Mouse (Mus musculus): Measurements from ENCODE around the gene Supt4a. TPM values are rescaled to one million over a fixed set of nuclear protein-coding genes. Genes with fewer than 3 reads are reported as not detected.

The Supt4a gene
- total and polyA plus RNA-seq, 2 experiments from 2014 or later = 60.7 to 135 TPM

- no peak overlapping the region for H3K9ac ChIP-seq (replicated peaks; ENCODE audit: low read length)
- TF ChIP-seq CTCF (IDR thresholded peaks at IDR 0.05; ENCODE audit: low read depth) = no peak
- no peaks in the 10 kb centered on the region for H3K9me3 ChIP-seq (ENCODE audit: low read length)
- no peak overlapping the region for H3K4me3 ChIP-seq (ENCODE audit: low read length)
- ATAC-seq = no peak
- no peaks in the 10 kb centered on the region for H3K27me3 ChIP-seq (ENCODE audit: insufficient read depth, low read length)
- WGBS = 80% methylated on average over 3 of the region's 3 CpGs
- no peaks in the 10 kb centered on the region for H3K36me3 ChIP-seq (ENCODE audit: insufficient read depth, low read length)
- H3K27ac ChIP-seq = no peak overlapping the region
- H3K4me2 ChIP-seq (ENCODE audit: low read depth, low read length) = no peak overlapping the region
- no peak for DNase-seq (ENCODE audit: low spot score)
- no peaks in the 10 kb centered on the region for H3K4me1 ChIP-seq (ENCODE audit: insufficient read depth, low read length)
Observed at GRCm38 (mm10) chr11:87750521-87750920, 13.2 kb downstream of the Supt4a start.

GRCm38 (mm10) chr11:87751031-87751430 lies 13.7 kb downstream of the Supt4a start:
- Histone ChIP-seq H3K27ac (no peak overlapping the region), H3K4me1 (ENCODE audit: insufficient read depth, low read length) (no peaks in the 10 kb centered on the region), H3K9me3 (ENCODE audit: low read length) (no peaks in the 10 kb centered on the region), H3K9ac (replicated peaks; ENCODE audit: low read length) (no peak overlapping the region), H3K4me3 (ENCODE audit: low read length) (no peak overlapping the region), H3K36me3 (ENCODE audit: insufficient read depth, low read length) (no peaks in the 10 kb centered on the region), H3K4me2 (ENCODE audit: low read depth, low read length) (no peak overlapping the region), H3K27me3 (ENCODE audit: insufficient read depth, low read length) (no peaks in the 10 kb centered on the region)
- ATAC-seq = no peak
- no peak for TF ChIP-seq CTCF (IDR thresholded peaks at IDR 0.05; ENCODE audit: low read depth)
- no peak for DNase-seq (ENCODE audit: low spot score)
- 81% methylated on average over 8 of the region's 8 CpGs for WGBS

GRCm38 (mm10) chr11:87751491-87751966 lies 14.2 kb downstream of the Supt4a start:
- Histone ChIP-seq H3K4me2 (ENCODE audit: low read depth, low read length) (no peak overlapping the region), H3K4me3 (ENCODE audit: low read length) (no peak overlapping the region), H3K9me3 (ENCODE audit: low read length) (no peaks in the 10 kb centered on the region), H3K27ac (no peak overlapping the region), H3K4me1 (ENCODE audit: insufficient read depth, low read length) (no peaks in the 10 kb centered on the region), H3K27me3 (ENCODE audit: insufficient read depth, low read length) (no peaks in the 10 kb centered on the region), H3K9ac (replicated peaks; ENCODE audit: low read length) (no peak overlapping the region), H3K36me3 (ENCODE audit: insufficient read depth, low read length) (no peaks in the 10 kb centered on the region)
- TF ChIP-seq CTCF (IDR thresholded peaks at IDR 0.05; ENCODE audit: low read depth) = no peak
- ATAC-seq = no peak
- DNase-seq (ENCODE audit: low spot score) = no peak
- 74% methylated on average over 4 of the region's 4 CpGs for WGBS

- H3K27me3 ChIP-seq (ENCODE audit: insufficient read depth, low read length) = no peaks in the 10 kb centered on the region
- H3K4me3 ChIP-seq (ENCODE audit: low read length) = no peak overlapping the region
- no peak for TF ChIP-seq CTCF (IDR thresholded peaks at IDR 0.05; ENCODE audit: low read depth)
- H3K36me3 ChIP-seq (ENCODE audit: insufficient read depth, low read length) = no peaks in the 10 kb centered on the region
- H3K4me2 ChIP-seq (ENCODE audit: low read depth, low read length) = no peak overlapping the region
- H3K9ac ChIP-seq (replicated peaks; ENCODE audit: low read length) = no peak overlapping the region
- DNase-seq (ENCODE audit: low spot score) (no peak), ATAC-seq (no peak)
- WGBS = 79% methylated on average over 1 of the region's 1 CpGs
- H3K27ac ChIP-seq = no peak overlapping the region
- no peaks in the 10 kb centered on the region for H3K9me3 ChIP-seq (ENCODE audit: low read length)
- no peaks in the 10 kb centered on the region for H3K4me1 ChIP-seq (ENCODE audit: insufficient read depth, low read length)
Observed at GRCm38 (mm10) chr11:87752307-87752706, 15.0 kb downstream of the Supt4a start.

- DNase-seq (ENCODE audit: low spot score) (no peak), ATAC-seq (no peak)
- Histone ChIP-seq H3K27ac (no peak overlapping the region), H3K4me3 (ENCODE audit: low read length) (no peak overlapping the region), H3K4me1 (ENCODE audit: insufficient read depth, low read length) (no peaks in the 10 kb centered on the region), H3K9ac (replicated peaks; ENCODE audit: low read length) (no peak overlapping the region), H3K4me2 (ENCODE audit: low read depth, low read length) (no peak overlapping the region), H3K27me3 (ENCODE audit: insufficient read depth, low read length) (no peaks in the 10 kb centered on the region), H3K9me3 (ENCODE audit: low read length) (no peaks in the 10 kb centered on the region), H3K36me3 (ENCODE audit: insufficient read depth, low read length) (no peaks in the 10 kb centered on the region)
- WGBS = 84% methylated on average over 8 of the region's 8 CpGs
- TF ChIP-seq CTCF (IDR thresholded peaks at IDR 0.05; ENCODE audit: low read depth) = no peak
Observed at GRCm38 (mm10) chr11:87753255-87753654, 15.9 kb downstream of the Supt4a start.

GRCm38 (mm10) chr11:87753891-87754501 lies 16.6 kb downstream of the Supt4a start:
- DNase-seq (ENCODE audit: low spot score) = no peak
- Histone ChIP-seq H3K4me3 (ENCODE audit: low read length) (no peak overlapping the region), H3K4me2 (ENCODE audit: low read depth, low read length) (no peak overlapping the region), H3K27ac (no peak overlapping the region), H3K36me3 (ENCODE audit: insufficient read depth, low read length) (no peaks in the 10 kb centered on the region), H3K9me3 (ENCODE audit: low read length) (no peaks in the 10 kb centered on the region), H3K27me3 (ENCODE audit: insufficient read depth, low read length) (no peaks in the 10 kb centered on the region), H3K9ac (replicated peaks; ENCODE audit: low read length) (no peak overlapping the region), H3K4me1 (ENCODE audit: insufficient read depth, low read length) (no peaks in the 10 kb centered on the region)
- ATAC-seq = no peak
- TF ChIP-seq CTCF (IDR thresholded peaks at IDR 0.05; ENCODE audit: low read depth) = no peak
- WGBS = 80% methylated on average over 5 of the region's 5 CpGs

- no peaks in the 10 kb centered on the region for H3K27me3 ChIP-seq (ENCODE audit: insufficient read depth, low read length)
- no peaks in the 10 kb centered on the region for H3K36me3 ChIP-seq (ENCODE audit: insufficient read depth, low read length)
- DNase-seq (ENCODE audit: low spot score) (no peak), ATAC-seq (no peak)
- no peak overlapping the region for H3K4me3 ChIP-seq (ENCODE audit: low read length)
- no peak overlapping the region for H3K9ac ChIP-seq (replicated peaks; ENCODE audit: low read length)
- H3K4me2 ChIP-seq (ENCODE audit: low read depth, low read length) = no peak overlapping the region
- H3K4me1 ChIP-seq (ENCODE audit: insufficient read depth, low read length) = 0 out of 2 replicates have a peak, but pooled peaks cover under 1% of the 10 kb centered on the region
- WGBS = 76% methylated on average over 5 of the region's 5 CpGs
- H3K9me3 ChIP-seq (ENCODE audit: low read length) = no peaks in the 10 kb centered on the region
- no peak for TF ChIP-seq CTCF (IDR thresholded peaks at IDR 0.05; ENCODE audit: low read depth)
- no peak overlapping the region for H3K27ac ChIP-seq
Observed at GRCm38 (mm10) chr11:87754603-87755002, 17.3 kb downstream of the Supt4a start.
